Mouse (Mus musculus) intestine, embryonic 15.5 days (tissue): Measurements from ENCODE around the gene Cdca3. TPM values are rescaled to one million over a fixed set of nuclear protein-coding genes. Genes with fewer than 3 reads are reported as not detected.
A peak's percentile ranks its signal among the peaks of the same experiment; 100 is the strongest.

ENCODE experiments used
- ATAC-seq: fragments of 200-750 bp; cut with Nextera tagmentation; 2 replicates; pipeline ENCODE4 v1.8.0; 2017; ENCODE audit warnings: moderate TSS enrichment, moderate library complexity
- H3K27ac ChIP-seq: fragments of 300-500 bp; sonication (generic); 2 replicates; pipeline ENCODE4 v1.5.1; 2015; ENCODE audit warnings: mild to moderate bottlenecking, inconsistent platforms
- H3K27me3 ChIP-seq: fragments of 300-500 bp; sonication (generic); replicated peaks from 2 replicates; pipeline ENCODE4 v1.6.1; 2015; ENCODE audit warnings: inconsistent platforms
- H3K36me3 ChIP-seq: fragments of 300-500 bp; sonication (generic); 2 replicates; pipeline ENCODE4 v1.6.1; 2015; ENCODE audit warnings: inconsistent platforms
- H3K4me1 ChIP-seq: fragments of 300-500 bp; sonication (generic); replicated peaks from 2 replicates; pipeline ENCODE4 v1.6.1; 2015; ENCODE audit warnings: inconsistent platforms
- H3K4me2 ChIP-seq: fragments of 300-500 bp; sonication (generic); replicated peaks from 2 replicates; pipeline ENCODE4 v1.6.1; 2015; ENCODE audit warnings: mild to moderate bottlenecking, inconsistent platforms
- H3K4me3 ChIP-seq: fragments of 300-500 bp; sonication (generic); replicated peaks from 2 replicates; pipeline ENCODE4 v1.5.1; 2015; ENCODE audit warnings: inconsistent platforms
- H3K9ac ChIP-seq: fragments of 300-500 bp; sonication (generic); 2 replicates; pipeline ENCODE4 v1.6.1; 2015; ENCODE audit warnings: inconsistent platforms
- H3K9me3 ChIP-seq: fragments of 300-500 bp; sonication (generic); 2 replicates; pipeline ENCODE4 v1.6.1; 2016; ENCODE audit warnings: inconsistent platforms
- WGBS: fragments of 180-500 bp; shearing (Covaris S2); methylation state at CpG from one replicate; pipeline ENCODE4 v1.1.7; 2015; 5-methylcytosine and 5-hydroxymethylcytosine counted together
- polyA plus RNA-seq: library from polyadenylated mRNA; unstranded; fragments of >200 nt; fragmentation: Nextera tagmentation; extraction: Ambion mirVana; gene quantifications from 2 replicates; pipeline ENCODE4 v1.2.1, GENCODE M21; 2015

Gene Cdca3
- polyA plus RNA-seq, 1 experiment from 2014 or later, result 166 TPM

DNA sequence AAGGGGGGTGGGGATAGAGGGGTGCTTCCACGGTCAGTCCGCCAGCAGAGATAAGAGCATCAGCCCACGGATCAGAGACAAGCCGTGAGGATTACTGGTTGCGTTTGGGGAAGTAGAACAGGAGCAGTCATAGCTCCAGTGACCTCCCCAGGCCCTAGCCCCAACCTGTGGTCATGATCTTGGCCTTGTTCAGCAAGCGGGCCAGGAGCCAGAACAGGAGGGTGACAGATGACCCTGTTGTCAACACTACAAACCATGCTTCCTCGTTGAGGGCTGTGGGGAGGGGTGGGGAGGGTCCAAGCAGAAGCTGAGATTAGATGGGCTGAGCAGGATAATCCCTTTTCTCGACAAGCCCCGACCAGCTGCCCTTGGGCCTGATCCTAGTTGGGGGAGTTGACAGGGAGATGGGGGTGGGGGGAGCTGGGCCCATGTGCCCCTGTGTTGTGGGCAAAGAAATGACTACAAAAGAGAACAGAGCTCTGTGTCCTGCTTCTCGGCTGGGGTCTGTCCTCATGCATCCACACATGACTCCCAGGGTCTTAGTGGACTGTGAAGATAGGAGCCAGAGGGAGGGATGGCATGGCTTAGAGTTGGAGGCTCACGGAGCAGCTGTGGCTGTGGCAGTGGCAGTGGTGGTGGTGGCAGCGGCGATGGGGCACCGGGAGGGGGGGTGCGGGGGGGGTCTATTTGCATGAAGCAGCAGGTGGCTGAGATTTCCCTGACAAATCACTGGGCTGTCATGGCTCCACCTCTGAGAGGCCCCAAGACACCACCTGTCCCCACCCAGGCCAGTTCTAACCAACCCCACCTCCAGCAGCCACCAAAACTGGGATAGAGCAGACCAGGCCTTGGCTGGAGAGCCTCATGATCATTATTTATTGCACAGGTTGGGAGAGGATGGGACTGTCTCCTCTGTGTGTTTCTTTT lies 11.2 kb downstream of the Cdca3 start, which contains the start of gene Gnb3:
Gene Gnb3, minus strand, starts transcription at position 35 of the 927 bp plus-strand sequence.
- Histone ChIP-seq H3K4me2 (no peak within 1 kb of the TSS), H3K9ac (no peak within 1 kb of the TSS; the same call in 1 of the 2 replicates), H3K27ac (no peak within 1 kb of the TSS), H3K4me3 (no peak within 1 kb of the TSS), H3K27me3 (no peaks in the 10 kb centered on the region), H3K36me3 (peaks cover 6% of the 10 kb centered on the region; the same call in 1 of the 2 replicates), H3K4me1 (peaks cover 13% of the 10 kb centered on the region; the same call in 1 of the 2 replicates), H3K9me3 (no peaks in the 10 kb centered on the region)
- 27% methylated on average over 15 of the region's 15 CpGs for WGBS
- peak; percentile 21; the same call in 1 of the 2 replicates for ATAC-seq

DNA sequence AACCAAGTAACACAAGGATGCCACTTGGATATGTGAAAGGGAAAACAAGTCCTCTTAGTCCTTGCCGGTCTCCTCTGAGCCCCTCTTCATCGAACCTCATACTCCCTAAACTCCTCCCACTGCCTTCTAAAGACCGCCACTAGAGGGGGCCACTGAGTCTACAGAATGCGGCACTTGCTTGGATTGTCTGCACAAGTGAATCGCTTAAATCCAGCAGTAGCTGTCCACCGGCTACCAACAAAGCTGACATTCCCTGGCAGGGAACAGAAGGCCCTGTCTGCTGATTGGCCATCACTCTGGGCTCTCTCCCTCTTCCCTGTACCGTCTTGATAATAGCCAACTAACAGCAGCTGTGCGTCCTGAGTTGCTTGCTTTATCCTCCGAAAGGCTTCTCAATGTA lies 18.0 kb downstream of the Cdca3 start:
- Histone ChIP-seq H3K9me3 (no peaks in the 10 kb centered on the region), H3K9ac (no peak overlapping the region), H3K36me3 (peaks cover 6% of the 10 kb centered on the region; the same call in 1 of the 2 replicates), H3K27ac (no peak overlapping the region), H3K4me2 (no peak overlapping the region), H3K4me1 (no peaks in the 10 kb centered on the region), H3K27me3 (no peaks in the 10 kb centered on the region), H3K4me3 (no peak overlapping the region)
- WGBS, result 9% methylated on average over 9 of the region's 9 CpGs
- peak; percentile 69 for ATAC-seq

GRCm38 (mm10) chr6:124850535-124850934 lies 21.2 kb downstream of the Cdca3 start:
- Histone ChIP-seq H3K27me3 (no peaks in the 10 kb centered on the region), H3K9ac (no peak overlapping the region), H3K4me1 (no peaks in the 10 kb centered on the region), H3K4me3 (no peak overlapping the region), H3K36me3 (no peaks in the 10 kb centered on the region), H3K9me3 (no peaks in the 10 kb centered on the region), H3K27ac (no peak overlapping the region), H3K4me2 (no peak overlapping the region)
- ATAC-seq, result no peak
- 58% methylated on average over 8 of the region's 8 CpGs for WGBS

GRCm38 (mm10) chr6:124854647-124855046 lies 25.3 kb downstream of the Cdca3 start:
- no peaks in the 10 kb centered on the region for H3K36me3 ChIP-seq
- WGBS, result 76% methylated on average over 12 of the region's 12 CpGs
- no peak overlapping the region for H3K4me2 ChIP-seq
- no peak for ATAC-seq
- peaks cover 17% of the 10 kb centered on the region; the same call in 1 of the 2 replicates for H3K4me1 ChIP-seq
- 0 out of 2 replicates have a peak overlapping the region, but pooled peaks have one; percentile 8 for H3K9ac ChIP-seq
- H3K27me3 ChIP-seq, result peaks cover 12% of the 10 kb centered on the region; the same call in 1 of the 2 replicates
- H3K9me3 ChIP-seq, result no peaks in the 10 kb centered on the region
- no peak overlapping the region for H3K27ac ChIP-seq
- no peak overlapping the region for H3K4me3 ChIP-seq

DNA sequence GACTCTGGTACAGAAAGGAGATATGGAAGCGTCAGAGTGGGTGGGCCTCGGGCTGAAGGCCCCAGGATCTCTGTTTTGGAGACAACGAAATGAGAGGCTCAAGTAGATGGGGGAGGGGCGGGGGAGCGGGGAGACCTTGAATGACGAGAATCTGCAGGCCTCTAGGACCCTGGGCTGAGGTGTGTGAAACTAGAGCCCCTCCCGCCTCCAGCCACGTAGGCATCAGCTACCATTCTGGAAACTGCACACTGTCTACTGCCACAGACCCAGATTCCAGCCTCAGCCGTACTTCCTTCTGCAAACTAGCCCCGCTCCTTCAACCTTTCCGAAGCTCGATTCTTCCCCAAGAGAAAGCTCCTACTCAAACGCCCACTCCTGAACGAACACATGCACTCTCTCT lies 27.0 kb downstream of the Cdca3 start:
- ATAC-seq, result peak; percentile 42; the same call in 1 of the 2 replicates
- H3K4me3 ChIP-seq, result peak overlapping the region; percentile 81
- H3K36me3 ChIP-seq, result no peaks in the 10 kb centered on the region
- H3K27ac ChIP-seq, result peak overlapping the region; percentile 95; the same call in 1 of the 2 replicates
- peaks cover 15% of the 10 kb centered on the region; the same call in 1 of the 2 replicates for H3K27me3 ChIP-seq
- peak overlapping the region; percentile 95 for H3K4me2 ChIP-seq
- H3K9me3 ChIP-seq, result no peaks in the 10 kb centered on the region
- WGBS, result 9% methylated on average over 14 of the region's 14 CpGs
- peaks cover 23% of the 10 kb centered on the region for H3K4me1 ChIP-seq
- peak overlapping the region; percentile 83 for H3K9ac ChIP-seq

DNA sequence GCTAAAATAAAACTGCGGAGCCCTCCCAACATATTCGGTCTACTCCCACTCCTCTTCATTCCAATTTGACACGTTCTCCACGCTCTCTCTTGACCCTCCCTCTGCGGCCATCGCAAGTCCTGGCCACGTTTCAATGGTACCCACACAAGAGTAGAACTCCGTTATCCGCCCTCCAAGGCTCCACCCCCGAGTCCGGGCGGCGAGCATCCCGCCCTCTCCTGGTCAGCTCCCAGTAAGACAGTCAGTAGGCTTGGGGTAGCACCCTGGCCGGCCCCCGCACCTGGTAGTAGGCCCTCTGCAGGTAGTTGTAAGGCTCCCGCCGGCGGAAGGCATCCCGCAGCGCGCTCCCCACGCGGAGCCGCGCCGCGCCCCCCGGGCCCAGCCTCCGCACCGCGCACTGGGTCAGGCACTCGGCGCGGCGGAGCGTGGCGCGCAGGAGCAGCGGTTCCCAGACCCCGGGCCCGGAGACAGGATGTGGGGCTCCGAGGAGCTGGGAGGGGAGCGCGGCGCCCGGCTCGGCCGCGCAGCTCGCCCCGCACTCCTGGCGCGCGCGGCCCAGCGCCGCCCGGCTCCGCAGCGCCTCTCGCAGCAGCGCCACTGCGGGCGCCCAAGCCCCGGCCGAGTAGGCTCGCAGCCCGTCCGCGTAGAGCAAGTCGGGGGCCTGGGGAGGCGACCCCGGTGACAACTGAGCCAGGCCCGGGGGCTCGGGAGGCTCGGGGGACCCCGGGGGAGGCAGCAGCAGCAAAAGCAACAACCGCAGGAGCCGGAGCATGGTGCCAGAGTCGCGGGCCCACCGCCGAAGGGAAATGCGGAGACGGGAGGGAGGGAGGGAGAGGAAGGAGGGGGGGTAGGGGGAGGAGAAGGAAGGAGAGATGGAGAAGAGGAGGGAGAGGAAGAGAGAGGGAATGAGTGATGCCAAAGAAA lies 27.8 kb downstream of the Cdca3 start, which contains the start of gene P3h3:
Gene P3h3, minus strand, starts transcription at position 837 of the 924 bp plus-strand sequence.
- peak; percentile 89 for ATAC-seq
- WGBS, result under 1% methylated on average over 81 of the region's 86 CpGs
- H3K4me3 ChIP-seq, result peak within 1 kb of the TSS; percentile 81
- H3K9me3 ChIP-seq, result no peaks in the 10 kb centered on the region
- H3K9ac ChIP-seq, result peak within 1 kb of the TSS; percentile 83
- peak within 1 kb of the TSS; percentile 95 for H3K27ac ChIP-seq
- H3K4me1 ChIP-seq, result peaks cover 23% of the 10 kb centered on the region
- H3K4me2 ChIP-seq, result peak within 1 kb of the TSS; percentile 95
- H3K36me3 ChIP-seq, result no peaks in the 10 kb centered on the region
- H3K27me3 ChIP-seq, result peaks cover 16% of the 10 kb centered on the region; the same call in 1 of the 2 replicates

GRCm38 (mm10) chr6:124857840-124858530 lies 28.6 kb downstream of the Cdca3 start:
- Histone ChIP-seq H3K27ac (peak overlapping the region; percentile 95; the same call in 1 of the 2 replicates), H3K4me3 (peak overlapping the region; percentile 81), H3K9ac (peak overlapping the region; percentile 83; the same call in 1 of the 2 replicates), H3K4me2 (peak overlapping the region; percentile 95), H3K27me3 (peaks cover 19% of the 10 kb centered on the region), H3K36me3 (no peaks in the 10 kb centered on the region), H3K4me1 (peaks cover 27% of the 10 kb centered on the region), H3K9me3 (no peaks in the 10 kb centered on the region)
- no peak for ATAC-seq
- 28% methylated on average over 26 of the region's 26 CpGs for WGBS

DNA sequence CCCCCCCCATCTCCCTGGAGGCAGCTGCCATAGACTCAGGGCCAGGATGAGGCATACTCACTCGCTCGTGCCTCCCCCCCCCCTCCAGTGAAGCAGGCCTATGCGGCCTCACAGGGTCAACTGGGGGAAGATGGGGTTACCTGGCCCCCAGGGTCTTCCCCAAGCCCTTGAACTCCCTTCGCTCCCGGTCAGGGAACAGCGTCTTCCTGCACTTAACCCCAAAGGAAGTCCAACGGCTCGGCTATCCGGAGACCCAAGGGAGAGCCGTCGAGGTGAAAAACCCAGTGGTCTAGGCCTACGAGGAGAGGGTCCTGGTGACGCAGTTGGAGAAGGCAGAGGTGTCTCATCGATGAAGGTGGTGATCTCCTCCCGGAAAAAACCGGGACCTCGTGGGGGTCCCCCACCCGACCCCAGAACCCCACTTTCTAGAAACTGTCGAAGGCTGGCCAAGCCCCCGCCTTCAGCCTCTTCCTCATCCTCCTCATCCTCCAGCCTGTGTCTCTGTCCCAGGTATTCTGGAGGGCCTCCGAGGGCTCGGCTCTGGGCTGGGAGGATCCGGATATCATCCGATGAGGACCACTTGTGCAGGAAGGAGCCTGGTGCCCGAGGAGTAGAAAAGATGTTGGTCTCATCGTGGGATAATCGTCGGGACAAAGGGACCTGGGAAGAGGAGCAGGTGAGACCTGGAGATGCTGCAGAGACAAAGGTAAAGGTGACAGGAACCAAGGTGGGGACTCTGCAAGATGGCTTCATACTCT lies 29.4 kb downstream of the Cdca3 start:
- no peak for ATAC-seq
- Histone ChIP-seq H3K9ac (no peak overlapping the region), H3K4me2 (peak overlapping the region; percentile 95), H3K27me3 (peaks cover 21% of the 10 kb centered on the region), H3K9me3 (no peaks in the 10 kb centered on the region), H3K36me3 (no peaks in the 10 kb centered on the region), H3K4me1 (peaks cover 32% of the 10 kb centered on the region), H3K4me3 (no peak overlapping the region), H3K27ac (no peak overlapping the region)
- WGBS, result 75% methylated on average over 28 of the region's 28 CpGs

- H3K9ac ChIP-seq, result no peak overlapping the region
- peaks cover 21% of the 10 kb centered on the region for H3K27me3 ChIP-seq
- 7% methylated on average over 12 of the region's 12 CpGs for WGBS
- ATAC-seq, result peak; percentile 12; the same call in 1 of the 2 replicates
- H3K4me3 ChIP-seq, result 0 out of 2 replicates have a peak overlapping the region, but pooled peaks have one; percentile 2
- peaks cover 37% of the 10 kb centered on the region for H3K4me1 ChIP-seq
- no peaks in the 10 kb centered on the region for H3K36me3 ChIP-seq
- peak overlapping the region; percentile 36; the same call in 1 of the 2 replicates for H3K27ac ChIP-seq
- H3K4me2 ChIP-seq, result peak overlapping the region; percentile 26; the same call in 1 of the 2 replicates
- no peaks in the 10 kb centered on the region for H3K9me3 ChIP-seq
These were observed 30.4 kb downstream of the Cdca3 start for GRCm38 (mm10) chr6:124859725-124860124.

- Histone ChIP-seq H3K4me2 (no peak overlapping the region), H3K9me3 (no peaks in the 10 kb centered on the region), H3K9ac (no peak overlapping the region), H3K4me3 (no peak overlapping the region), H3K27ac (no peak overlapping the region), H3K27me3 (peaks cover 21% of the 10 kb centered on the region), H3K4me1 (peaks cover 37% of the 10 kb centered on the region), H3K36me3 (no peaks in the 10 kb centered on the region)
- no peak for ATAC-seq
- WGBS, result 83% methylated on average over 9 of the region's 9 CpGs
These were observed 31.2 kb downstream of the Cdca3 start for GRCm38 (mm10) chr6:124860511-124860910.
